Mouse (Mus musculus): Measurements from ENCODE around the gene Il6st.

DNA sequence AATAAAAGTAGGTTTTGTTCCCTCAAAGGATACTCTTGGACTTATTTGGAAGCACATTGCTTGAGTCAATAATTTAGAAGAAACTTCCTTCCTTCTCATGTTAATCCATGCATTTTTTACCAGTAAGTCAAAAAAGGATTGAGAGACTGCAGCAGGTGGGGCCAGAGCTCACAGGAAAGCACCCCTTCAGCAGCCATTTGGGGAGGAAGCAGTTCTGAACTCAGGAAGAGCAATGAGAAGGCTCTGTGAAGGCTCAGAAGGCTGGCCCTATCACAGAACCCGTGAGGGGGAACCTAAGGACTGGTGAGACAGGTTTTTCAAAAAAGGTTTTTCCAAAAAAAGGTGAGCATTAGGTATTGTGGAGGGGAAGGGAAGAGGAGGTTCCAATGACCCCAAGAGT, 50.7 kb downstream of the Il6st start:
- no peak for TF ChIP-seq CTCF (conservative IDR thresholded peaks at IDR 0.05; ENCODE audit: insufficient read depth, insufficient read length, low read depth, low read length)
- no peak for TF ChIP-seq POLR2A (IDR thresholded peaks at IDR 0.05; ENCODE audit: low read depth, low read length)
